Mouse (Mus musculus) kidney, adult 8-10 months (tissue): Measurements from ENCODE around the gene Tpra1.

Experiments used
- DNase-seq, 2 experiments: peaks; one replicate each; pipeline ENCODE4 v3.0.0; 2022

The Tpra1 gene

GRCm38 (mm10) chr6:88901947-88902820, at the start of gene Tpra1:
Tpra1 (plus strand) TSS chr6:88902251.
- peak; percentile 97 to 98 for DNase-seq

GRCm38 (mm10) chr6:88854509-88854908, 47.5 kb upstream of the Tpra1 start:
- no peak for DNase-seq

GRCm38 (mm10) chr6:88855636-88856035, 46.4 kb upstream of the Tpra1 start:
- peak; percentile 51 to 66 for DNase-seq

- peak; percentile 58 to 61 for DNase-seq
Measured at GRCm38 (mm10) chr6:88857249-88857648, 44.8 kb upstream of the Tpra1 start.

GRCm38 (mm10) chr6:88857830-88858229, 44.2 kb upstream of the Tpra1 start:
- no peak for DNase-seq

- DNase-seq: no peak
Measured at GRCm38 (mm10) chr6:88858341-88858740, 43.7 kb upstream of the Tpra1 start.

GRCm38 (mm10) chr6:88860914-88861313, 41.1 kb upstream of the Tpra1 start:
- DNase-seq: no peak

GRCm38 (mm10) chr6:88865704-88866103, 36.3 kb upstream of the Tpra1 start:
- DNase-seq: no peak

GRCm38 (mm10) chr6:88869459-88869858, 32.6 kb upstream of the Tpra1 start:
- no peak for DNase-seq

GRCm38 (mm10) chr6:88870594-88870993, 31.5 kb upstream of the Tpra1 start:
- no peak for DNase-seq

- DNase-seq: no peak
Measured at GRCm38 (mm10) chr6:88871546-88871945, 30.5 kb upstream of the Tpra1 start.

GRCm38 (mm10) chr6:88872811-88873210, 29.2 kb upstream of the Tpra1 start:
- DNase-seq: no peak

- no peak for DNase-seq
Measured at GRCm38 (mm10) chr6:88873965-88874867, 27.8 kb upstream of the Tpra1 start.

- no peak for DNase-seq
Measured at GRCm38 (mm10) chr6:88874868-88875508, 27.1 kb upstream of the Tpra1 start, which contains the start of gene Podxl2. Podxl2 (minus strand) TSS chr6:88875044.

GRCm38 (mm10) chr6:88879471-88879870, 22.6 kb upstream of the Tpra1 start:
- DNase-seq: no peak

GRCm38 (mm10) chr6:88881334-88881733, 20.7 kb upstream of the Tpra1 start:
- DNase-seq: no peak

- DNase-seq: no peak
Measured at GRCm38 (mm10) chr6:88884195-88884594, 17.9 kb upstream of the Tpra1 start.

- DNase-seq: no peak
Measured at GRCm38 (mm10) chr6:88884690-88885089, 17.4 kb upstream of the Tpra1 start.

- DNase-seq: no peak
Measured at GRCm38 (mm10) chr6:88885644-88886416, 16.2 kb upstream of the Tpra1 start.

GRCm38 (mm10) chr6:88886417-88886967, 15.6 kb upstream of the Tpra1 start:
- no peak for DNase-seq

- DNase-seq: no peak
Measured at GRCm38 (mm10) chr6:88889410-88890042, 12.5 kb upstream of the Tpra1 start.
